Mouse (Mus musculus): ENCODE data around the gene Helt.

Helt gene

DNA sequence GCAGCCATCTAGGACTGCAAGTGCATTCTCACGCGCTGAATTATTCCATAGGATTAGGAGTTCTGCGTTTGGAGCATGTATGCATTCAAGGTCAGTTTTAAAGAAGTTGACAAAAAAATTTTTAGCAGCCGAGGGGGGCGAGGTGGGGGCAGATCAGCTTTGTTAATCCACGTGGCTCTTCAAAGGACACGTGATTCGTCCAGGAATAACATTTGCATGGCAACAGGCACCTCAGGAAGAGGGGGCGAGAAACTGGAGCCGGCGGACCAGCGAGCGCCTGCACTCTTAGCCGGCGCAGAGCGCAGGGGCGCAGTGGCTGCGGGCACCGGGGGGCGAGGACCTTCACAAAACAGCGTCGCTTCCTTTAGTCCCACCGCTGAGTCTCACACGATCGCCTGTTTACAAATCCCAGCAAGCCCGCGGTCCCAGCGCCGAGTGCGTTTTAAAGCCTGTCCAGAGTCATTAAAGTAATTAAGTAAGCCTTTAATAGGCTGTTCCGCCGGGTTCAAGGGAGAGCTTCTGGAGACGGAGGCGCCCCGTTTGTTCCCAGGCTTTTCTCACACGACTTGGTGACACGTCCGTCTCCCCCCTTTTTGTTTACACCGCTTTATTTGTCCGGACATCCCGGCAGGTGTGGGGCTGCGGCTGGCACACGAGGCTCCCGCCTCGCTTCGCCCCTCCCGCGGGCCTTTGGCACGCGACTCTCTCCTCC is at the start of gene Helt:
Gene Helt, minus strand, starts transcription at position 491 of the 712 bp plus-strand sequence.
- no peak for DNase-seq (ENCODE audit: low spot score)

DNA sequence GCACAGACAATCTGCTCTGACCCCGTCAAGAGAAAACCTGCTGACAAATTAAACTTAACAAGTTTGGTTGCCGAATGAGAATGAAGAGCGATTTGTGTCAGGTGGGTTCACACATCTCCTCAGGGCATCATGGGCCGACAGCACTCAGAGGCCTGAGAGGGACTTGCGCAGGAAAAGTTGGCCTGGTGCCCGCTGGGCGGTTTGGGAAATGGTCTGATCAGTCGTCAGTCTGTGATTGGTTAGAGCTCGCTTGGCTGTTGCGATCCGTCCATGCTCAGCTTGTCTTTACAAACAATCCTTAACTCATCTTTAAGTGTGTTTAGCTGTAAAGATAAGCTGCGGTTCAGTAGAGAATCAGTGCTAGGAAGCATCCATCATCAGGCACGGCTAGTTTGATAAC is 47.8 kb upstream of the Helt start:
- DNase-seq (ENCODE audit: low spot score), result no peak

DNA sequence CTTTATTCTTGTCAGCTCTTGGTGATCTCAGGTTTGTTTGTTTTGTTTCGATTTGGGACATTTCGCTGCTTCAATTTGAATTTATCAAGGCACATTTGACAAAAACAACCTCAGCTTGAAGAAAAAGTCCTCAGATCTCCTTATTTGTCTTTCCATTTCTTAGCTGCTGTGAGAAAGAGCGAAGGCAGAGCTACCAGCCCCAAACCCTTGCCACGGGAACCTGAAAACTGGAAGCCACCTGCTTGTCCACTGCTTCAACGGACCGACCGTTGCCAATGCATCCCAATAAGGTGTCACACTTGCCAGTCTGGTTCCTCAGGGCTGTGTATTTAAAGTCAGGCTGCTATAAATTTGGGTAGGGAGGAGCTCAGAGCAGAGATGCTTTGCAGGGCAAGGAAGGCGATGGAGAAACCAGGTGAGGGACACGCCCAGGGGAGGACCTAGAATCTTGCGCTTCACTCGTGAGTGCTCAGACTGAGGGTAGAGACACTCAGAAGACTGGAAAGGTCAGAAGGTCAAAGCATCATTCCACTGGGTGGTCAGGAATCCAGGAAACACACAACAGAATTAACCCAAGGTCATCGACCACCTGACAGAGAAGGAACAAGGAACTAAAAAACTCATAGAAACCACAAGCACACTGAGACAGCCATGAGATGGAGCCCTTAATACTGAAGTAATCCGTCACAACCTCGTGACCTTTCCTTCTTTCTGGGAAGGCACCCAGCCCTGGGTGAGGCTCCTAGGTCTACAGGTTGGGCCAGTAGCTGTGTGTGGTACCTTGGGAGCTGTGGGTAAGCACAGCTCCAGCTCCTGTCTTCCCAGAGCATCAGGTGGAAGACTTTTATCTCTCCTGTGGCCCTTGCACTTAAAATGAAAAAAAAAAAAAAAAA is 46.2 kb upstream of the Helt start:
- DNase-seq (ENCODE audit: low spot score), result no peak

DNA sequence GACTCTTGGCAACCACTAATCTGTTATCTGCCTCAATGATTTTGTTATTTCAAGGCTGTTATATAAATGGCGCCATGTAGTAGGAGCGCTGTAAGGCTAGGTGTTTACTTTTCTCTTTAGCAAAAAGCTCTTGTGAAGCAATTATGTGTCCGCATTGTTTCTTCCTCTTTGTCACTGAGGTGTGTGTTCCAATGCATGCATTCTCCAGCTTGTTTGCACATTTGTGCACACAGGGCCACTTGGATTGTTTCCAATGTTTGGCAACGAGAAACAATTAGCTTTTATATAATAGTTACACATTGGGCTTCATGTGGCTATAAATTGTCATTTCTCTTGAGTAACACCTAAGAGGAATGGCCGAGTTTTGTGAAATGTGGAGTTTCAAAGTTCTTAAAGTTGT is 44.8 kb upstream of the Helt start:
- no peak for DNase-seq (ENCODE audit: low spot score)

DNA sequence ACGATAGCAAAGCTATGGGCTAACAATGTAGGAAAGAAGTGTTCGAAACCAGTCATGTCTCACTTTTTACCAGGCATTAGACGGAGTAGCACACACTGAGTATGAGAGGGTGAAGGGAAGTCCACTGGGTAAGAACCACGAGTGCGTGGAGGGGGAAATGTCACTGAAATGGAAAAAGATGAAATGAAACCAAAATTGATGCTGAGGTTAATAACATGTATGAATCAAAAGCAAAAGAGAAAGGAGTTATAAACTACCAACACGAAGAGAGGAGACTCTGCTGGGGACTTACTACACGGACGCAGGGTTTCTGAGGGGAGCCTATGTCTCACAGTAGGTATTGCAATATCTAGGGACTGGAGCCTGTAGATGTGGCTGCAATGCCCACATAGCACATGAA is 41.9 kb upstream of the Helt start:
- DNase-seq (ENCODE audit: low spot score), result no peak

DNA sequence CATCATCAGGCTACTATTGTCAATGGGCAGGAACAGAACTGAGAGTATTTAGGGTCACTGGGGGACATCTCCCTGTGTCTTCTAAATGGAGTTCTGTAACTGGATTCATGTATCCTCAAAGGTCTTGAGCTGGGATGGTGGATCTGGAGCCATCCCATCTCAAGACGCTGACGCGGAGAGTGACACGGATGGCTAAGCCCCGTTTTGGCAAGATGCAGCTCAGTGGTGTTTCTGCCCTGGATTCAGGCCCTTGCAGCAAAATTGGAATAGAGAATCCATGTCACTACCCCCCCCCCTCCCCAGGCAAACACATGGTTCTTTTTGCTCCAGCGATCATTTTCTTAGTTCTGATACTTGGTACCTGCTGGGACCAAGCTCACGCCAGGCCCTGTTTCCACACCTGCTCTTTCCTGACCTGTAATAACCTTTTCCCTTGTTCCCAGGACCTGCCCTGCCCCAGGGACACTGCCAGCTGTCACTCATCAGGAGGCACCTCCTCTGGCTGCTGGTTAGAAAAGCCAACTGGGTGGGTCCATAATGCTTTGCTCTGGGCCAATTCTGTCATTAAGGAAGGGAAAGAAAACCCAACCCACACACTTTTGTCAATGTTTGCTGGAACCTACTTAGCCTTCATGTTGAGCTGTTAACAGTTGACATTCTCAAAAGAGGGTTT is 38.1 kb upstream of the Helt start:
- no peak for DNase-seq (ENCODE audit: low spot score)

DNA sequence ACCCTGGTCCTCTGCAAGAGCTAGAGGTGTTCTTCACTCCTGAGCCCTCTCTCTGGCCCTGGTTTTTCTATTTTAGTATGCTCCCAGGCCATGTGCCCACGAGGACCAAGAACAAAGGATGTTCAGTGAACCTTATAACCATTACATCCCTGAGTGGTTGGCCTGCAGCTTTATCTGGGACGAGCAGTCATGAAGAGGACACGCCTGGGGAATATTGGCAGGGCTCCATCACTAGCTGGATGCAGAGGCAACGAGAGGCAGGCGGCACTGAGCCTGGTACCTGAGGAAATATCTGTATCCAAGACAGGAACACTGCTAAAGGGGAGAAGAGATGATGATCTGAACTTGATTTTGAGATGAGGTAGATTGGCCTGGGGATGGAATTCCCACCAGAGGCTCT is 37.3 kb upstream of the Helt start:
- no peak for DNase-seq (ENCODE audit: low spot score)

DNA sequence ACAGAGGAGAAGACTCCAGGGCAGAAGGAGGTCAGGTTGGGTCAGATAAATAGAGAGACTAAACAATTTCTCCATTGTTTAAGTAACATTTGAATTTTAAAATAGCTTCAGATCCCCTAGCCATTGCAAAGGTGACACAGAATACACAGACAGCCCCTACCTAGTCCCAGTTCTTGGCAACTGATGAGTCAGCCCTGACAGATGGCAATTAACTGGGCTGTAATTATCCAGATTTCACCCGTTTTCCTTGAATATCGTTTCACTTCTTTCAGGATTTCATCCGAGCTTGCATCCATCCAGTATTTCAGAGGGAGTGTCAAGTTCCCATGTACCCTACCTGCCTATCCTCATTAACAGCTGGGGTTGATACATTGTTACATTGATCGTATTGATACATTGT is 34.9 kb upstream of the Helt start:
- no peak for DNase-seq (ENCODE audit: low spot score)

DNA sequence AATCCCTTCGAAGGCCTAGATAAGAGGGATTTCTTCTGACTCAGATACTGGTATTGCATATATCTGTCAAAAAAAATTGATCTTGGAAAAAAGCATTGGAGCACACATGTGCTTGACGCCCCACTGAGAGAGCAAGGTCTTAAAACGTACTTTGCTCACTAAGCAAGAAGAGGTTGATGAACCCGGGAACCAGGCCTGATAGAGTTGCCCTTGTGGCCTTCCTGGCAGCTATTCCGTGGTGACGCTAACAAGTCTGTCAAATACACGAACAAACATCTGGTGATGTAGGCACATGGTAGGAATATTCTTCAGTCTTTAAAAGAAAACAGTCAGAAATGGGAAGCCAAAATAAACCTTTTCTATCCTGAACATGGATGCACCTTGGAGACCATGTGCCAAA is 32.8 kb upstream of the Helt start:
- DNase-seq (ENCODE audit: low spot score), result no peak

DNA sequence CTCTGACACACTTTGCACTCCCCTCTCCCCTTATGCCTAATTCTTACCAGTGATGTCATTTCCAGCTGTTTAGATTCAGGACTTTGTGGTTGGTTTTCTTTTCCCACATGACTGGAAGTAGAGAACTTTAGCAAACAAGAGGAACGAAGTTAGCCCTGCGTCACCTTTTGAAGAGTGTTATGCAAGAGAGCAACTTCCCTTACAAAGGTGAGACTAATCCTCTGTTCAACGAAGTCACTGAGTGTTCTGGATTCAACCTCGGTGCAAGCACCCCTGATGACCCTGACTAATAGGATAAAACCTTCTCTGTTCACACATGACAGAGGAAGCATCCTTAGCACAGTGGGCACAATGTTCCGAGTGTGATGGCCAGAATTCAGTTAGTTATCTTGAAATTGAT is 32.2 kb upstream of the Helt start:
- no peak for DNase-seq (ENCODE audit: low spot score)

DNA sequence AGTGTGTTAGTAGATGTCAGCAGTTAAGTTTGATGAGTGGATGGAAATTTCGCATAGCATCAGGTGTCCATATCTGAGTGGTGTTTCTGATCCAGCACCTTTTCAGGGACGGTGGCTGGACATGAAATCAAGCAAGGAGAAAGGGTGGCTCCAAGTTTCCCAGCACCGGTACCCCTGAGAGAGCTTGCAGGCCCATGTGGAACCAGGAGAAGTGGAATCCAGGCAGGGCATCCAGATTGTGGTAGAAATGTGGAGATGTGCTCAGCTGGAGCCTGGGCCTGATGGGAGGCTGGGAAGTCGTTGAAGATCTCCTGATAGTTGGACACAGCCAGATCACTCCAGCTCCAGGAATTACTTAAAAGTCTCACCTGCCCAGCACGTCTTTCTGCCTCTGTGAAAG is 30.2 kb upstream of the Helt start:
- no peak for DNase-seq (ENCODE audit: low spot score)

DNA sequence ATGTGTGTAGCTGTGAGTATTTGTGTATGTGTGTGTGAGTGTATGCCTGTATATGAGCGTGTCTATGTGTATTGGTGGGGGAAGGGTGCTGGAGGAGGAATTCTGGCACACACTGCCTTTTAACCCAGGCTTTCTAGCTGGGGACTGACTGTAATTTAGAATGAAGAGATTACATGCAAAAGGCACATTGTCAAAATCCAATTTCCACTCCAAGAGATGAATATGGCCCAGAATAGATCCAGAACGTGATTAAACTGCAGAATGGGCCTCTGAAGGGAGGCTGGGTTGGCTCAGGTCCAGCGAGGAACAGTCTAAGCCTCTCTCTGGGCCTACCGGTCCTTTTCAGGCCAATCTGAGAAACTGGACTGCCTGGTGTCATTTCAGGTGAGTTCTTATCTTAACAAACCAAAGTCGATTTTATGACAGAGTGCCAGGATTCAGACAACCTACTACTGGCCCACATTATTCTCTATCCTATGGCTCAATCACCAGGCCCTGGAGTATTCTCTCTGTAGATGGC is 29.3 kb upstream of the Helt start:
- no peak for DNase-seq (ENCODE audit: low spot score)

DNA sequence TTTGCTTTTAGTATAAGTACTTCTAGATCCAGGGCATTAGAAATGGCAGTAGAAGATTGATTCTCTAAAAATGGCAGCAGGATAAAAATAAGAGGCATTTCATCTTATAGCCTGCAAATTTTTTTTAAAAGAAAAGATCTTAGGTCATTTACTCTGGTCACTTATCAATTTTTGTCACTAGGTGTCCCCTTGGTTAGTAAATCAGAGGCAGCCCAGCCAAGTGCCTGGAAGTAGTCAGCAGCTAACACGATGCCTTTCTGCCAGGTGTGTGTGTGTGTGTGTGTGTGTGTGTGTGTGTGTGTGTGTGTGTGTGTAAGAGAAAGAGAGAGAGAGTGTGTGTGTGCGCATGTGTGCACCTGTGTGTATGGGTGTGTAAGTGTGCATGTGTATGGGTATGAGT is 28.4 kb upstream of the Helt start:
- DNase-seq (ENCODE audit: low spot score), result no peak

DNA sequence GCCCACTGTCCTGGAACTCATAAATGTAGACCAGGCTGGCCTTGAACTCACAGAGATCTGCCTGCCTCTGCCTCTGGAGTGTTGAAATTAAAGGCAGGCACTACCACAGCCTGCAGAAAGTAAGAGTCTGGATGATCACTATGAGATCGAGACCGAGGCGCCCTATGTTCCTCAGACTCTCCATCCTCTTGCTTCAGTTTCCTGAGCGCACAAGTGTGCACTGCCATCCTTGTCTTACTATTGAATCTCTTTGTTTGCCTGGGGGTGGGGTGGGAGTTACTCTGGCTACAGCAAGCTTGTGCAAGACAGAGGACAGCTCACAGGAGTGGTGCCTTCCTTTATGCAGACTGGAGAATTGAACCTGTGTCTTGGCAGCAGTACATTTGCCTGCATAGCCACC is 27.9 kb upstream of the Helt start:
- DNase-seq (ENCODE audit: low spot score), result no peak

DNA sequence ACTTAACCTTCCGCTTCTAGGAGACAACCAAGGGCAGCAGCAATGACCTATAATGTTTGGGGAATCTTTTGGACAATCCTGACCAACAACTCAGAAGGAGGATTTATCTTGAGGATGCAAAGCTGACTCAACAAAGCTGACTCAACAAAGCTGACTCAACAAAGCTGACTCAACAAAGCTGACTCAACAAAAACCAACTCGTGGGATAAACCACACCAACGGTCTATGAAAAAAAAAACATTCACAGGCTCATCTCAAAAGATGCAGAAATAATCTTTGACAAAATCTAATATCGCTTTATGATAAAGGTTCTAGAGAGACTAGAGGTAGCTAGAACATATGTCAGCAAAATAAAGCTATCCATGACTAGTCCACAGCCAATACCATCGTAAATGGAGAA is 24.3 kb upstream of the Helt start:
- DNase-seq (ENCODE audit: low spot score), result no peak

DNA sequence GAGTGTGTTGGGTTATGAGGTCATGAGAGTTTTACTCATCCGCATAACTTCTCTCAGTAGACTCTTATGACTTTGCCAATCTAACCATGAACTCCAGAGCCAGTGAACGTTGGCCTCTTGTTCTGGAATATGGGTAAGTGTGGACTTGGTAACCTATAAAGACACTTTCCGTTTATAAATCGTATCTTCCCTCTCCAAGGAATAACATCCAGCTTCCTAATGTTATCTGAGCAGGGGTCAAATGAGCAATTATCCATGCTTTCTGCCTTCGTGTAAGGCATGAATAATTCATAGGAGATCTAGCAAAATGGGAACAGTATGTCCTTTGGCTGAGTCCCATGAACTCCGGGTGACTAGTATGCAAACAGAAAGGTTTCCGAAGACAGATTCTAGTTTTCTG is 22.7 kb upstream of the Helt start:
- DNase-seq (ENCODE audit: low spot score), result no peak

DNA sequence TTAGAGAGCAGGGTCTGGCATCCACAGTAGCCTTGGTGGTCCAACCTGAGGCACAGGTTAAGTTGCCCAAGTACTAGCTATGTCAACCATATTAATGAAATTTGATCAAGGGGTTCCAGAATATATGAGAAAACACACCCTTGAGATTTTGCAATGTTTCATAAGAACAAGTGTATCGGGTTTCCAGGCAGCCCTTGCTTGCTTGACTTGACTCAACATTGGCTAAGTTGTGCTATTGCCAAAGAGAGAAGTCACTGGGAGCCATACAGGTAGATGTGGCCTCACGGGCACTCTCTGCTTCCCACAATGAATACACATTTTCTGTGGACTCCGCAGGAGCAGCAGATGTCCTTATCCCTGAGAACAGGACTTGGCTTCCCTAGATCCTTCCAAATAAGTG is 19.3 kb upstream of the Helt start:
- no peak for DNase-seq (ENCODE audit: low spot score)

DNA sequence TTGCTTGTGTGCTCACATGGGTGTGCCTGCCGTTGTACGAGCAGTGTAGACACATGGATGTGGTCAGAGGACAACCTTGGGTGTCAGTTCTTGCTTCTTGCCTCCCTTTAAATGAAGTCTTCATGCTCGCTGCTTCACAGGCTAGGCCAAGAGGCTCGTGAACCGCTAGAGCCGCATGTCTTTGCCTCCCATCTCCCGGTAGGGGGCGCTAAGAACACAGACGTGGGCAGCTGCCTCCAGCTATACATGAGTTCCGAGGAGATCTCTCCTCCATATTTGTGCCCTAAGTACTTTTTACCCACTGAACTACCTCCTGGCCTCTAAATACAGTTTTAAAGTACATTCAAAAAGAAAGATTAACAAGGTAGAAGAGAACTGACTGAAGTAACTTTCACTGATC is 16.7 kb upstream of the Helt start:
- DNase-seq (ENCODE audit: low spot score), result peak; percentile 84

DNA sequence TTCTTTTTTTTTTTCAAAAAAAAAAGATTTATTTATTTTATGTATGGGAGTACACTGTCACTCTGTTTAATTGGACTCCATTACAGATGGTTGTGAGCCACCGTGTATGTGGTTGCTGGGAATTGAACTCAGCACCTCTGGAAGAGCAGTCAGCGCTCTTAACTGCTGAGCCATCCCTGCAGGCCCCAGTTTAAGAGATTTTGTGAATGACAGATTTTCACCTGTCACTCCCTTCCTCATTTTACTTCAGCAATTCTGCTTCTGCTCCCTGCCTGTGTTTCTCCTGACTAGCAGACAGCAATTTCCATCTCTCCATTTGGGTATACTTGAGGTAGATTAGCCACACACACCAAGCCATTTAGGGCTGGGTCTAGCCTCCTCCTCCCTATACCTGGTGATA is 13.7 kb upstream of the Helt start:
- DNase-seq (ENCODE audit: low spot score), result no peak

DNA sequence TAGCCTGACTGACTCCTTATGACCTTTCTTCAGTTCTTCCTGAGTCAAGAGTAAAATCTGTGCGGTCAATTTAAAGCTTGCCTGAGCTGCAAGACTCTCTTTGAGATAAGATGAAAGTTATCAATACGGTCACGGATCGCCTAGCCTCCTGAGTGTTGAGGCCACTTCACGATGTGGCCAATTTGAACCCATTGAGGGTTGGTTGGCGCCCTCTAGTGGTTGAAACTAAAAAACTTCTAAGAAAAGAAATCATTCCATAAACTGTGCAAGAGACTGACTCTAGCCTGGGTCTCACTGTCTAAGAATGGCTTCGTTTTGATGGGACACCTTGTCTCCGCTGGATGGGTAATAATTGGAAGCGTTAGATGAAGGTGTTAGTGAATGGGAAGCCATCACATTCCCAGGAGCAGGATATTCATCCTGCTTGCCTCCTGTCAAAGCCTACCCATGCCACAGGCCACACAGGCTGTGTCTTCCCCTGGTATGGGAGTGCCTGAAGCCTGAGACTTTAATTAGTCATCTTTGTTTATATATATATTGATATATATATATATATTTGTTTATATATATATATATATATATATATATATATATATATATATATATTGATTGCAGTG is 11.4 kb upstream of the Helt start:
- no peak for DNase-seq (ENCODE audit: low spot score)

DNA sequence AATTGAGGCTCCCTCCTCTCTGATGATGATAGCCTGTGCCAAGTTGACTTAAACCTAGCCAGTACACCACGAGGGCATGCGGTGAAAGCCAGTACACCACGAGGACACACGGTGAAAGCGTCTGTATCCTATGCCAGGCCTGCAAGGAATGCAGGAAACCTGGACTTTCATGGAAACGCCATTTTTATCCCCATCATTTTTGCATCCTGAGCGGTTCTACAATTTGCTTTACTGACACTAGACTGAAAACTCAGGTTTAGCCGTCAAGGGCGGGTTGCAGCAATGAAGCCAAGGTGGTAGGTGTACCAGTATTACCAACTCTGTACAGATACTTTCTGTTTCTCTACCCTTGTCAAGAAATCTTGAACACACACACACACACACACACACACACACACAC is 7.7 kb upstream of the Helt start:
- DNase-seq (ENCODE audit: low spot score), result no peak

DNA sequence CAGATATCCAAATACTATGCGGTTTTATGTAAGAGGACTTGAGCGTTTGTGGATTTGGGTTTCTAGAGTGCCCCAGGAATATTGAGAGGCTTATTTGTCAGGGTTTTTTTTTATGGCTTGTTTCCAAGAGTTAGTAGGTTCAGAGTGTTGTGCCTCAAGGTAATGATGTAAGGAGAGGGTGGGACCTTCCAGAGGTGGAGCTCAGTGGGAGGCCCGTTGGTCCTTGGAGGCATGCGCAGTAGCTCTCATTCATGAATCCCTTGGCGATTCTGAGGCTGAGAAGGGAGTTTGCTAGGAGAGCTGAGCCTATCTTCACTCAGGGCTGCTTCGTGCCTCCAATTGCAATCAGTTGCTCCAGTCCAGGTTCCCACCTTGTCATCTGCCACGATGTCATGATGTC is 4.4 kb upstream of the Helt start:
- DNase-seq (ENCODE audit: low spot score), result no peak
